Mouse (Mus musculus) left cerebral cortex, postnatal 14 days (tissue): ENCODE measurements around the gene Nlrp4f. TPM values are rescaled to one million over a fixed set of nuclear protein-coding genes. Genes with fewer than 3 reads are reported as not detected.

ENCODE experiments used
- DNase-seq, 2 experiments: peaks; one replicate each; pipeline ENCODE4 v3.0.0; 2021 to 2022; ENCODE audit warnings: low spot score in 2 of 2, mixed read lengths in 1 of 2
- intact Hi-C: fragments of 180-260 bp; cut with DNase I; formaldehyde crosslinking; loops from one replicate; pipeline ENCODE4 v1.15.1; 2025
- long read RNA-seq, 2 experiments: library from polyadenylated mRNA; stranded (forward); transcript quantifications; one replicate each; pipeline ENCODE4 v2.0.0; 2021
- total RNA-seq, 2 experiments: library from RNA; stranded (reverse); gene quantifications; 2 replicates each; pipeline ENCODE4 v1.2.3; 2021

Nlrp4f gene
- not detected for total RNA-seq
- long read RNA-seq, experiment 1 = 0 reads
- long read RNA-seq, experiment 2 = 0 reads

DNA sequence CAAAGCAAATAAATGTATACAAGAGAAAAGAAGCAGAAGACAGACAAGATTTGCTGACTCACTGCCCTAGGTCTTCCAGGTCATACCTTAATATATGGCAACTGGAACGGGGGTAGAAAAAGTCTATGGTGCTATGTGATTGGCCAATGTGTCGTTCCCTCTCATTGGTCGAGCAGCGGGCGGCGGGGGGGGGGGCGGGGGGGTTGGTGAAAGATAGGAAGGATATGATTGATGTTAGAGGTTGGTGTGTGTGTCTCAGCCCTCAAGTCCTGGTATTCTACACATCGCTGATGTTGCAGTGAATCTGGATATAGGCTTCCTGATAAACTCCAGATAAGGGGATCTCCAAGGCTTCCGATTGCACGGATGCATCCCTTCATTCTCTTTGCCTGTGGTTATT is at the start of gene Nlrp4f:
Gene Nlrp4f, minus strand, starts transcription at position 101 of the 400 bp plus-strand sequence.
- intact Hi-C loops = no loop called here
- no peak for DNase-seq

DNA sequence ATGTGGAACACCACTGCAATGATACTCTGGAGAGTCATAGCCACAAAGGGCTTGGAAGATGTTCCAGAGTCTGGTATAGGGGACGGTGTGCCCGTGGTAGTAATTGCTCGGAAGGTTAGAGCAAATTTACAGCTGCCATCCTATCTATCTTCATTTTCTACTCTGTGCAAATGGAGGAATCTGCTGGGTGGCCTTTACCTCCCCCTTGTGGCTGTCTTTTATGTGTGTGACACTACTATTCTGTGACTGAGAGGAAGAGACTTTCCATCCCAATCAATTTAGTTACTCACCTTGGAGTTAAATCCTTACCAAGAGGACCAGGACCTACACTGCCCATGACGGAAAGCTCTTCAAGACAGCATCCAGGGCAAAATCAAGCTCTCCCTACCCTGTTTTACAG is 37.5 kb upstream of the Nlrp4f start:
- intact Hi-C loops = loop anchor here (2.0 to 5.0 kb wide), 2 partner anchors 131 to 800 kb away; partner anchors contain the start of gene Mfsd14b
- DNase-seq = no peak

GRCm38 (mm10) chr13:65242319-65242787 is 36.6 kb upstream of the Nlrp4f start:
- DNase-seq = no peak
- intact Hi-C loops = loop anchor here (2.0 to 5.0 kb wide), 2 partner anchors 130 to 800 kb away; partner anchors contain the start of gene Mfsd14b

DNA sequence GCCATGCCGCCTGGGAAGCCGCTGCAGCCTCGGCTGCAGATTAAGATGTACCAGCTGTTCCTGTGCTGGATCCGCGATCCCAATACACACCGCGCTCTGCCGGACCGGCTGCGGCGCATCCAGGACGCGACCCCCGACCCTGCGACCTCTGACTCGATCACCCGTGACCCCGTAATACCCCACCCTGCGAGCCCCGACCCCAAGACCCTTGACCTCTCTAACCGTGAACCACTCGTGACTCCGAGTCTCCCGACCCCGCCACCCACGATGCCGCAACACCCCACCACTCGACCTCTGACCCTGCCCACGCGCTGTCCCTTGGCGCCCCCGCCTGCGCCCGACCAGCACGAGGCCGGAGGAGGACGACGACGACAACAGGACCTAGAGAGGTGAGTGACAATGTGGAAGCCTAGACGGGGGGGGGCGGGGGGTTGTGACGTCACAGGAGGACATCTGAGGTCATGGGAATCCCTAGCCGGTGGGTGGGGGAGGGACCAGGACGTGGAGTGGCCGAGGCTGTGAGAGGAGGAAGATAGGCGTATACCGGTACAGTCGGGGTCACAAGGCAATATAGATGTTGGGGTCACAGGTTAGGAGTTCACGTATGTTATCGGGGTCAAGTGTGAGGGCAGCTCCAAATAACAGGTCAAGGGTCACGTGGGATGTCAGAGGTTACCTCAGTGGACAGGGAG is 36.0 kb upstream of the Nlrp4f start:
- intact Hi-C loops = loop anchor here (2.0 to 5.0 kb wide), 3 partner anchors 37 to 799 kb away; partner anchors contain the start of genes Mfsd14b and Zfp369
- peak in 1 of 2 experiments; percentile 52 for DNase-seq

GRCm38 (mm10) chr13:65241099-65241626 is 35.4 kb upstream of the Nlrp4f start:
- intact Hi-C loops = loop anchor here (2.0 to 5.0 kb wide), 2 partner anchors 38 to 129 kb away; partner anchors contain the start of genes Mfsd14b and Zfp369
- DNase-seq = peak; percentile 97 to 99

DNA sequence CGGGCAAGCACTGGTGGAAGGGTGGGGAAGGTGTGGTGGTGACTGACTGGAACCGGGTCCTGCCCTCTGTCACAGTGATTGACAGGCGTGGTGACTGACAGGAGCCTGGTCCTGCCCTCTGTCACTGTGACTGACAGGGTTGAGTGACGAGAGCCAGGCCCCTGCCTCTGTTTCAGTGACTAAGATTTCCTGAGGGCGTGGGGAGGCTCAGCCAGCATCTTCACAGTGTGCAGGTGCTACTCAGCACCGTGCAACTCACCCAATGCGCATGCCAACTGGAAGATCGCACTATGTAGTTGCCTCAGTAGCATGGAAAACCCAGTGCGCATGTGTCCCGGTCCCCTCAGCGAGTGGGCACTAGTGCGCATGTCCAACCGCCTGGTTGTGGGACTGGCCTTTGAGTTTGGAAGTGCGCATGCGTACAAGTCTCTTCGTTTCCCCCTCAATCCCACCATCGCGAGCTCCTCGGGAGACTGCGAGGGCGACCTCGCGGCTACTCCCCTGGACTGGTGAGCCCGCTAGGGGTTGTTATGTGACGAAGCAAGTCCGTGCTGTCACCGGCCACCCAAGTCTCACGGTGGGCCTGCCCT is 34.8 kb upstream of the Nlrp4f start:
- intact Hi-C loops = loop anchor here (2.0 to 5.0 kb wide), 2 partner anchors 38 to 128 kb away; partner anchors contain the start of genes Mfsd14b and Zfp369
- DNase-seq = peak; percentile 98 to 99

DNA sequence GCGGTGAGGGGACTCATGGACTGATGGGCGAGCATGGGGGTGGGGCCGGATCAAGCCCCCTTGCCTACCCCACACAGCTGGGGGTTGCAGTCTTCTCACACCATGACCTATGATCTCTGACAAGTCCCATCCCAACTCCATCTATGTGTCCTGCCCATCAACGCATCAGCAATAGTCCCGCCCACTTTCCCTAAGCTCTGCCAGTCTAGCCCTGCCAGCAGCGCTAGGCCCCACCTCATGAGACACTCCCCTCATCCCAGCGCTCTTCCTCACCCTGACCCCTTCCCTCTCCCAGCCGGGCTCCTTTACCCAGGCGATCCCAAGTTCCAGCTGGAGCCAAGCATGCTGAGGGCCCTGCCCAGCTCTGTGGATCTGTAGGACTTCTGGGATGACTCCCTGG is 31.4 kb upstream of the Nlrp4f start:
- intact Hi-C loops = no loop called here
- DNase-seq = no peak

DNA sequence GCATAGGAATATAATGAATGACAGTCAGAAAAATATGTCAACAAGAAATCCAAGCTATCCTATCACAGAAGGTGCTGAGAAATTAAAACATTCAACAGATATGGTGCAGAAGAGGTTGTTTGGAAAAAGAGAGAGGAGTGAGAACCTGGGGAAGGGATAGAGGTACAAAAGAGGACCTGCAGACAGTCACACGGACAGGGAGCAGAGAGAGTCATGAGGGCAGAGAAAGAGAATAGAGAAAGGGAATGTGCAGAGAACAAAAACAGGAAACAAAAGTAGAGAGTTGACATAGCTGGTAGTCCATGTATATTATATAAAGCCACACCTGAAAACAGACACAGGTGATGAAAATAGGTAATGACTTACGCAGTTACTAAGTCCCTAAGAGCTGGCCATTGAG is 20.9 kb upstream of the Nlrp4f start:
- no peak for DNase-seq
- intact Hi-C loops = no loop called here

DNA sequence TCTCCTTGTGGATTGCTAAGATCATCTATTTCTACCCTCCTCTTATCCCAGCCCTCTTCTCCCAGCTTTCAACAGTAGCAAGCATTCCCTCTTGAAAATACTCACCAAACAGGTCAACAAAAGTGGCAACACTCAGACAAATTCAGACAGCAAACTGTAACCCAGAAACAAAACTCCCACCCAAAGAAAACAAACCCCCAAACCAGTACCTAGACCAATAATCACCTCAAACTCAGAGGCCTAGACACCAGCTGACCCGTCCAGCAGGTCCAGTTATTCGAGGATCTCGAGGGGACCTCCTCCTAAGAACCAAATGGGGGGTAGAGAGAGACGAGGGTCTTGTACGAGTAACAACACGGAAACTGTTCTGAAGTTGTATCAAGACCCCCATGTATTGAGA is 20.2 kb upstream of the Nlrp4f start:
- intact Hi-C loops = no loop called here
- no peak for DNase-seq

DNA sequence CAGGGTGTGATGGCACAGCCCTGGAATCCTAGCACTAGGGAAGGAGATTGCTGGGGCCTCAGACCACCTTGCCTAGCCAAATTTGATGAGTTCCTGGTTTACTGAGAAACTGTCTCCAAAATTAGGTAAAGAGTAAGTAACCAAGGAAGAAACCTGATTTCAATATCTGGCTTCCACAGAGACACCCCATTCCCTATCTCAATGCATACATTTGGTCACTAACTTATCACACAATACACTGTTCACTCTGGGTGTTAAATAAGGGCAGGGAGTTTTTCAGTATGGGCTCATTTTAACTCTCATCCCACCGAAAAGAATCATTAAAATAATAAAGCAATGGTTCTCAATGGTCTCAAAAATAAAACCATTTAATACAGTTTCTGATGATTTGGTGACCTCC is 5.1 kb downstream of the Nlrp4f start:
- no peak for DNase-seq
- intact Hi-C loops = no loop called here

- no peak for DNase-seq
- intact Hi-C loops = loop anchor here (10.0 kb wide), 1 partner anchor 138 kb away; no protein-coding TSS in a partner anchor
Observed at GRCm38 (mm10) chr13:65176472-65177091, 29.2 kb downstream of the Nlrp4f start.

DNA sequence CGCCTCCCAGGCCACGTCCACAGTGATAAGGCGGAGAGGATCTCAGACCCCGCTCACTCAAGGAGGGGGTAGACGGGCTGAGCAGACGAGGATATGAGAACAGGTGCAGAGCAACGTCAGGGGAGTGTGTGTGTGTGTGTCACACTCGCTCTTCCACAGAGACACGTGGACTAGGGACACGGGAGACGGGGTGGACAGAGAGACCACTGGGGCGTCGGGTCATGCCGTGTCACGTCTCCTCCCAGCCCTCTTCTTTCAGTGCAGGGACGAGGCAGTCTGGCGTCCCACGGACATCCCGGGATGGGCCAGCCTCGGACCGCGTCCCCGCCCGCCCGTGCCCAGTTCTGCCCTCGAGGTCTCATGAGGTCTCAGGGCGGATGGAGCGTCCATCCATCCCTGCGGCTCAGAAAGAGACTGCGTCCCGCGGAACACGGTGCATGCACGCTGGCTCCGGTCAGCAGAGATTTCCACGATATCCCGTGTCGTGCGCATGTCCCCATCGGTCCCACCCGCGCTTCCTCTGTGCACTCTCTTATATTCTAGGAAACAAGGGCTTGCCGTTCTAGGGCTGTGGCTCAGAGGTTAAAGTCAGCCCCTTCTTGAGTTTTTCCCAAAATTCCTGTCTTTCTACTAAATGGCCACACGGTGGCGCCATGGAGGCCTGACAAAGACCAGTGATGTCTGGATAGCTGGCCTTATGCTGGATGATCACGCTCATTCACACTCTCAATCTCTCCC is 29.9 kb downstream of the Nlrp4f start:
- DNase-seq = peak; percentile 25 to 39
- intact Hi-C loops = loop anchor here (10.0 kb wide), 1 partner anchor 139 kb away; no protein-coding TSS in a partner anchor

DNA sequence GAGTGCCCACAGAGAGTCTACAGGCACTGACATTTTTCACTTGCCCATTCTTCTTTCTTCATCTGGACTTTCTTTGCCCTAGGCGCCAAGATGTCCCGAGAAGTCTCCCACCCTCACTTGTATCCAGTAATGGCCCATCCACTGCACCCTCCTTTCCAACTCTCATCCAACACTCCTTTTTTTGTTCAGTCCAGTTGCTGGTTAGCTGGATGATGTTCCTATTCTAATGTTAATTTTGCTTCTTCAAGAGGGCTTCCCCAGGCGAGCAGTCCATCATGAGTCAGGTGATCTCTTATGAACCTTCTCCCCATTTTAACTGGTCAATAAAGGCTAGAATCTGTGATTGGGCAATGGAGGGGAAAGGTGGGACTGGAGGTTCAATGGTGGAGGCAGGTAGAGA is 31.7 kb downstream of the Nlrp4f start:
- intact Hi-C loops = loop anchor here (10.0 kb wide), 1 partner anchor 141 kb away; no protein-coding TSS in a partner anchor
- no peak for DNase-seq

GRCm38 (mm10) chr13:65149940-65150339 is 55.8 kb downstream of the Nlrp4f start, which contains the start of gene Olfr466:
Olfr466 (plus strand) TSS chr13:65150240.
- no peak for DNase-seq
- intact Hi-C loops = no loop called here

GRCm38 (mm10) chr13:65137789-65138188 is 68.0 kb downstream of the Nlrp4f start, which contains the start of gene Olfr465-ps1:
Olfr465-ps1 (plus strand) TSS chr13:65138089.
- DNase-seq = no peak
- intact Hi-C loops = no loop called here
